ENCODE assay signal across 25 mouse cellular contexts in genomic region chr8:58824347-58824746, GRCm38 (mm10).
DNase-seq lines count a peak whose midpoint lies in the region; ATAC-seq and TF ChIP-seq lines count a peak whose summit lies in the region.
"Had no signal": no experiment of that assay in that cellular context is flagged by ENCODE, and none has a peak within 500 bp of the region (broad histone marks: within the 10 kb centered on the region; RNA-seq: fewer than 3 reads in every experiment).

No protein-coding gene starts in this region.

- intact Hi-C loops in gastrocnemius, adult 2 months (cut with DNase I): no loop called here

- TF ChIP-seq CTCF in forebrain, postnatal 0 days (IDR thresholded peaks at IDR 0.05; ENCODE audit: low read depth): no peak
- TF ChIP-seq CTCF in gastrocnemius, adult 2 months (IDR thresholded peaks at IDR 0.05): no peak

- no peaks in the 10 kb centered on the region for H3K36me3 ChIP-seq in forebrain, embryonic 13.5 days (ENCODE audit: poor library complexity, severe bottlenecking)
- H3K36me3 ChIP-seq in forebrain, embryonic 12.5 days (replicated peaks): no peaks in the 10 kb centered on the region
- no peaks in the 10 kb centered on the region for H3K36me3 ChIP-seq in forebrain, embryonic 15.5 days
- no peaks in the 10 kb centered on the region for H3K36me3 ChIP-seq in forebrain, embryonic 10.5 days (replicated peaks)
- H3K36me3 ChIP-seq in forebrain, postnatal 0 days (ENCODE audit: insufficient read depth): no peaks in the 10 kb centered on the region
- H3K36me3 ChIP-seq: embryonic facial prominence, embryonic 13.5 days; embryonic facial prominence, embryonic 15.5 days; G1E had no signal

- peak; percentile 55; the same call in 1 of the 2 replicates for ATAC-seq in forebrain, embryonic 13.5 days
- no peak for ATAC-seq in forebrain, embryonic 12.5 days (ENCODE audit: low FRiP score)
- ATAC-seq in forebrain, embryonic 15.5 days (replicated peaks): 0 out of 2 replicates have a peak, but pooled peaks have one; percentile 43
- ATAC-seq in forebrain, postnatal 0 days: peak; percentile 59; the same call in 1 of the 2 replicates
- ATAC-seq: activated CD4-positive, CD25-positive, alpha-beta regulatory T cell, adult 4 months; CD4-positive, CD25-positive, alpha-beta regulatory T cell, adult 4 months; Patski had no signal

- H3K4me2 ChIP-seq in forebrain, embryonic 13.5 days: no peak overlapping the region
- no peak overlapping the region for H3K4me2 ChIP-seq in forebrain, embryonic 12.5 days
- no peak overlapping the region for H3K4me2 ChIP-seq in forebrain, embryonic 15.5 days (replicated peaks)
- H3K4me2 ChIP-seq in forebrain, postnatal 0 days (ENCODE audit: low read depth): no peak overlapping the region
- H3K4me2 ChIP-seq: embryonic facial prominence, embryonic 13.5 days; embryonic facial prominence, embryonic 15.5 days had no signal

- no peaks in the 10 kb centered on the region for H3K4me1 ChIP-seq in forebrain, embryonic 13.5 days
- H3K4me1 ChIP-seq in forebrain, embryonic 12.5 days: no peaks in the 10 kb centered on the region
- H3K4me1 ChIP-seq in forebrain, embryonic 15.5 days: no peaks in the 10 kb centered on the region
- no peaks in the 10 kb centered on the region for H3K4me1 ChIP-seq in forebrain, embryonic 10.5 days
- H3K4me1 ChIP-seq in forebrain, postnatal 0 days (ENCODE audit: insufficient read depth): no peaks in the 10 kb centered on the region
- H3K4me1 ChIP-seq: embryonic facial prominence, embryonic 13.5 days; embryonic facial prominence, embryonic 15.5 days had no signal

- no peak overlapping the region for H3K27ac ChIP-seq in forebrain, embryonic 13.5 days
- no peak overlapping the region for H3K27ac ChIP-seq in forebrain, embryonic 12.5 days
- H3K27ac ChIP-seq in forebrain, embryonic 15.5 days (replicated peaks): no peak overlapping the region
- no peak overlapping the region for H3K27ac ChIP-seq in forebrain, embryonic 10.5 days
- no peak overlapping the region for H3K27ac ChIP-seq in forebrain, postnatal 0 days (ENCODE audit: low read depth, low read length)
- no peak overlapping the region for H3K27ac ChIP-seq in gastrocnemius, adult 2 months
- H3K27ac ChIP-seq: embryonic facial prominence, embryonic 13.5 days; embryonic facial prominence, embryonic 15.5 days had no signal

- H3K4me3 ChIP-seq in forebrain, embryonic 13.5 days: no peak overlapping the region
- no peak overlapping the region for H3K4me3 ChIP-seq in forebrain, embryonic 12.5 days (replicated peaks)
- no peak overlapping the region for H3K4me3 ChIP-seq in forebrain, embryonic 15.5 days
- no peak overlapping the region for H3K4me3 ChIP-seq in forebrain, embryonic 10.5 days
- H3K4me3 ChIP-seq in forebrain, postnatal 0 days (ENCODE audit: low read depth, low read length): no peak overlapping the region
- H3K4me3 ChIP-seq in gastrocnemius, adult 2 months: no peak overlapping the region
- H3K4me3 ChIP-seq: embryonic facial prominence, embryonic 13.5 days; embryonic facial prominence, embryonic 15.5 days; erythroblast, embryonic 14.5 days had no signal

- DNase-seq in forebrain, embryonic 10.5 days (ENCODE audit: extremely low spot score, low spot score): no peak
- DNase-seq in forebrain, postnatal 0 days: no peak
- DNase-seq in gastrocnemius, adult 2 months: no peak
- DNase-seq: adrenal gland, adult 8-10 months; adrenal gland, postnatal 14 days; adrenal gland, postnatal 36 days; B cell, adult 2 months; cerebellum, adult 11 months; cerebellum, adult 18-20 months; cerebellum, adult 8-10 months; cerebellum, adult 9-11 months; cerebellum, postnatal 14 days; cerebellum, postnatal 36 days; embryo, embryonic 11 days had no signal

- no peaks in the 10 kb centered on the region for H3K9me3 ChIP-seq in forebrain, embryonic 13.5 days (replicated peaks)
- no peaks in the 10 kb centered on the region for H3K9me3 ChIP-seq in forebrain, embryonic 12.5 days
- no peaks in the 10 kb centered on the region for H3K9me3 ChIP-seq in forebrain, embryonic 15.5 days
- no peaks in the 10 kb centered on the region for H3K9me3 ChIP-seq in forebrain, embryonic 10.5 days
- H3K9me3 ChIP-seq in forebrain, postnatal 0 days (ENCODE audit: low read length): no peaks in the 10 kb centered on the region
- H3K9me3 ChIP-seq: embryonic facial prominence, embryonic 13.5 days; embryonic facial prominence, embryonic 15.5 days; G1E had no signal

- H3K9ac ChIP-seq in forebrain, embryonic 13.5 days: no peak overlapping the region
- H3K9ac ChIP-seq in forebrain, embryonic 12.5 days: no peak overlapping the region
- no peak overlapping the region for H3K9ac ChIP-seq in forebrain, embryonic 15.5 days (replicated peaks)
- H3K9ac ChIP-seq in forebrain, postnatal 0 days: no peak overlapping the region
- H3K9ac ChIP-seq: embryonic facial prominence, embryonic 13.5 days; embryonic facial prominence, embryonic 15.5 days had no signal

- no peaks in the 10 kb centered on the region for H3K27me3 ChIP-seq in forebrain, embryonic 13.5 days
- no peaks in the 10 kb centered on the region for H3K27me3 ChIP-seq in forebrain, embryonic 12.5 days
- no peaks in the 10 kb centered on the region for H3K27me3 ChIP-seq in forebrain, embryonic 15.5 days
- H3K27me3 ChIP-seq in forebrain, embryonic 10.5 days (ENCODE audit: poor library complexity, severe bottlenecking): no peaks in the 10 kb centered on the region
- no peaks in the 10 kb centered on the region for H3K27me3 ChIP-seq in forebrain, postnatal 0 days (ENCODE audit: insufficient read depth, low read length)
- H3K27me3 ChIP-seq: CH12.LX; embryonic facial prominence, embryonic 13.5 days; embryonic facial prominence, embryonic 15.5 days; Patski had no signal
